Comparison of ENCODE assay signal across 8 mouse cellular contexts in genomic region chr13:91461299-91461698, GRCm38 (mm10). TPM values are rescaled to one million over a fixed set of nuclear protein-coding genes. Genes with fewer than 3 reads are reported as not detected.
DNase-seq lines count a peak whose midpoint lies in the region; ATAC-seq and TF ChIP-seq lines count a peak whose summit lies in the region.

No protein-coding gene starts in this region.

- no peaks in the 10 kb centered on the region for H3K27me3 ChIP-seq in erythroblast, embryonic 14.5 days (ENCODE audit: control insufficient read depth)
- H3K27me3 ChIP-seq in C2C12 (ENCODE audit: control insufficient read depth, insufficient read depth, insufficient read length), result no peaks in the 10 kb centered on the region
- no peaks in the 10 kb centered on the region for H3K27me3 ChIP-seq in forebrain, embryonic 14.5 days (replicated peaks; ENCODE audit: control insufficient read depth, insufficient read depth, low read length)
- no peaks in the 10 kb centered on the region for H3K27me3 ChIP-seq in liver, postnatal 0 days (ENCODE audit: insufficient read depth, low read length)

- TF ChIP-seq CTCF in C2C12 (IDR thresholded peaks at IDR 0.05; ENCODE audit: control insufficient read depth, insufficient read depth, insufficient read length), result no peak
- TF ChIP-seq CTCF in liver, postnatal 0 days (IDR thresholded peaks at IDR 0.05; ENCODE audit: low read depth), result no peak

- no peaks in the 10 kb centered on the region for H3K36me3 ChIP-seq in erythroblast, embryonic 14.5 days (ENCODE audit: control insufficient read depth)
- no peaks in the 10 kb centered on the region for H3K36me3 ChIP-seq in C2C12 (ENCODE audit: control insufficient read depth, insufficient read depth)
- H3K36me3 ChIP-seq in forebrain, embryonic 14.5 days (ENCODE audit: control insufficient read depth, insufficient read depth, low read length), result no peaks in the 10 kb centered on the region
- H3K36me3 ChIP-seq in liver, postnatal 0 days (replicated peaks; ENCODE audit: insufficient read depth, low read length), result no peaks in the 10 kb centered on the region

- no peaks in the 10 kb centered on the region for H3K9me3 ChIP-seq in erythroblast, embryonic 14.5 days (ENCODE audit: control insufficient read depth, low read length)
- no peaks in the 10 kb centered on the region for H3K9me3 ChIP-seq in forebrain, embryonic 14.5 days (replicated peaks; ENCODE audit: control insufficient read depth, low read length)
- H3K9me3 ChIP-seq in liver, postnatal 0 days (ENCODE audit: low read length), result no peaks in the 10 kb centered on the region

- peaks cover 8% of the 10 kb centered on the region for H3K79me3 ChIP-seq in C2C12 (ENCODE audit: low read depth)

- peak overlapping the region; percentile 96 for H3K27ac ChIP-seq in forebrain, embryonic 14.5 days (ENCODE audit: low read depth, low read length)
- peak overlapping the region; percentile 93 for H3K27ac ChIP-seq in liver, postnatal 0 days (ENCODE audit: low read depth)

- H3K79me2 ChIP-seq in C2C12 (ENCODE audit: control insufficient read depth, insufficient read depth), result peaks cover 34% of the 10 kb centered on the region

- peak overlapping the region; percentile 85 for H3K9ac ChIP-seq in forebrain, embryonic 14.5 days (ENCODE audit: low read length)
- peak overlapping the region; percentile 94 for H3K9ac ChIP-seq in liver, postnatal 0 days (replicated peaks)

- DNase-seq in forebrain, embryonic 14.5 days (ENCODE audit: low spot score), result no peak
- DNase-seq in liver, postnatal 0 days, result no peak
- no peak for DNase-seq in retina, embryonic 14.5 days (ENCODE audit: low spot score)
- no peak for DNase-seq in gastrocnemius, adult 8-10 months (ENCODE audit: low spot score in 2 of 2)
- DNase-seq in cerebellum, postnatal 14 days, result no peak

- no peak for ATAC-seq in erythroblast, adult 5-6 weeks (replicated peaks; ENCODE audit: low FRiP score, poor library complexity, severe bottlenecking)
- peak; percentile 22 for ATAC-seq in forebrain, embryonic 14.5 days
- peak; percentile 0; the same call in 1 of the 2 replicates for ATAC-seq in liver, postnatal 0 days

- H3K4me2 ChIP-seq in forebrain, embryonic 14.5 days (ENCODE audit: low read length), result peak overlapping the region; percentile 85
- H3K4me2 ChIP-seq in liver, postnatal 0 days (ENCODE audit: low read depth, low read length), result peak overlapping the region; percentile 96

- peak overlapping the region; percentile 96 for H3K4me3 ChIP-seq in erythroblast, embryonic 14.5 days (replicated peaks)
- H3K4me3 ChIP-seq in C2C12 (ENCODE audit: insufficient read depth, poor library complexity, severe bottlenecking), result peak overlapping the region; percentile 51
- H3K4me3 ChIP-seq in forebrain, embryonic 14.5 days (ENCODE audit: low read depth, low read length), result peak overlapping the region; percentile 94
- peak overlapping the region; percentile 83 for H3K4me3 ChIP-seq in liver, postnatal 0 days (ENCODE audit: low read depth, low read length)

- H3ac ChIP-seq in C2C12 (ENCODE audit: control insufficient read depth, insufficient read length, low read depth), result peak overlapping the region; percentile 81

- H3K4me1 ChIP-seq in erythroblast, embryonic 14.5 days (ENCODE audit: control insufficient read depth), result peaks cover 79% of the 10 kb centered on the region
- H3K4me1 ChIP-seq in forebrain, embryonic 14.5 days (ENCODE audit: control insufficient read depth, insufficient read depth, low read length), result peaks cover 17% of the 10 kb centered on the region
- H3K4me1 ChIP-seq in liver, postnatal 0 days (ENCODE audit: insufficient read depth), result peaks cover 12% of the 10 kb centered on the region

- TF ChIP-seq EP300 in liver, postnatal 0 days (IDR thresholded peaks at IDR 0.05; ENCODE audit: low read depth), result no peak

- 1% methylated on average over 14 of the region's 61 CpGs for WGBS in forebrain, embryonic 14.5 days
- 9% methylated on average over 24 of the region's 61 CpGs for WGBS in liver, postnatal 0 days (ENCODE audit: insufficient replicate concordance)

TF ChIP-seq in C2C12, 6 proteins besides CTCF, POLR2A, EP300 and RAD21:
- TF ChIP-seq USF1 (IDR thresholded peaks at IDR 0.05; ENCODE audit: low read depth) (no peak), MYOG (IDR thresholded peaks at IDR 0.05; ENCODE audit: control insufficient read depth, extremely low read depth, insufficient read length) (no peak), CEBPB (IDR thresholded peaks at IDR 0.05; ENCODE audit: low read depth) (no peak), FOSL1 (IDR thresholded peaks at IDR 0.05; ENCODE audit: insufficient read depth, low read length, poor library complexity, severe bottlenecking) (no peak), MAX (IDR thresholded peaks at IDR 0.05) (no peak), MYOD1 (IDR thresholded peaks at IDR 0.05; ENCODE audit: control insufficient read depth, insufficient read length, low read depth) (no peak)

RNA-seq across cellular contexts. Expression of gene Ssbp2, which starts 1.2 kb away (rescaled TPM):
- 2.5 and 3.2 TPM in 2 replicates for polyA plus RNA-seq in erythroblast, embryonic 14.5 days (2012)
- total RNA-seq in erythroblast, adult 5-6 weeks (2015; ENCODE audit: low replicate concordance), result 13.8 and 16.1 TPM in 2 replicates
- total RNA-seq in erythroblast, adult 5-6 weeks (2017; ENCODE audit: low replicate concordance), result 21.4 and 34.3 TPM in 2 replicates
- polyA plus RNA-seq in C2C12 (2012; fragmentation: generic; extraction: Trizol), result 22.5 TPM
- 252 and 310 TPM in 2 replicates for polyA plus RNA-seq in forebrain, embryonic 14.5 days (2014; fragmentation: Nextera tagmentation; extraction: Ambion mirVana)
- 18.8 and 21.6 TPM in 2 replicates for polyA plus RNA-seq in liver, postnatal 0 days (2015; fragmentation: Nextera tagmentation; extraction: Ambion mirVana)
- 10 to 100 TPM; 15.5 to 21.7 (median 17.8) TPM for total RNA-seq in gastrocnemius, adult 8-10 months (2022)

Comparison
In these comparisons a context has a peak if more than half of its experiments do, and no peak if none do; other contexts are left out.
1. RNA of gene Ssbp2, which starts 1.2 kb away (polyA plus RNA-seq): 252 to 310 TPM in forebrain, embryonic 14.5 days; 22.5 TPM in C2C12 (single experiment), 18.8 to 21.6 TPM in liver, postnatal 0 days and 2.5 to 3.2 TPM in erythroblast, embryonic 14.5 days; every median in the first group is over 10 times any median in the second.
2. Peak in every context shown above with its lines, with median percentiles within 50 percentile points of each other: H3K4me3 ChIP-seq.